Mouse (Mus musculus) neural tube, embryonic 15.5 days (tissue): ENCODE data around the gene Galnt10. TPM values are rescaled to one million over a fixed set of nuclear protein-coding genes. Genes with fewer than 3 reads are reported as not detected.
"Not testable (repeated sequence)": the region's sequence is repeated elsewhere in the genome, so short reads cannot be mapped to it uniquely, and the experiment has no call there.

Experiments
- ATAC-seq: fragments of 200-750 bp; cut with Nextera tagmentation; 2 replicates; pipeline ENCODE4 v1.8.0; 2017; ENCODE audit warnings: mild to moderate bottlenecking, moderate TSS enrichment, moderate library complexity; ENCODE audit not compliant: low FRiP score
- H3K27ac ChIP-seq: fragments of 300-500 bp; sonication (generic); replicated peaks from 2 replicates; pipeline ENCODE4 v1.5.1; 2015; ENCODE audit warnings: mild to moderate bottlenecking, inconsistent platforms
- H3K27me3 ChIP-seq: fragments of 300-500 bp; sonication (generic); replicated peaks from 2 replicates; pipeline ENCODE4 v1.6.1; 2015; ENCODE audit warnings: inconsistent platforms
- H3K36me3 ChIP-seq: fragments of 300-500 bp; sonication (generic); 2 replicates; pipeline ENCODE4 v1.6.1; 2015; ENCODE audit warnings: inconsistent platforms
- H3K4me1 ChIP-seq: fragments of 300-500 bp; sonication (generic); 2 replicates; pipeline ENCODE4 v1.6.1; 2015; ENCODE audit warnings: inconsistent platforms
- H3K4me2 ChIP-seq: fragments of 300-500 bp; sonication (generic); 2 replicates; pipeline ENCODE4 v1.6.1; 2015; ENCODE audit warnings: inconsistent platforms, mild to moderate bottlenecking, moderate library complexity
- H3K4me3 ChIP-seq: fragments of 300-500 bp; sonication (generic); replicated peaks from 2 replicates; pipeline ENCODE4 v1.5.1; 2015; ENCODE audit warnings: mild to moderate bottlenecking, inconsistent platforms
- H3K9ac ChIP-seq: fragments of 300-500 bp; sonication (generic); replicated peaks from 2 replicates; pipeline ENCODE4 v1.6.1; 2015; ENCODE audit warnings: mild to moderate bottlenecking, inconsistent platforms
- H3K9me3 ChIP-seq: fragments of 300-500 bp; sonication (generic); replicated peaks from 2 replicates; pipeline ENCODE4 v1.6.1; 2016; ENCODE audit warnings: inconsistent platforms
- WGBS: fragments of 180-500 bp; shearing (Covaris S2); methylation state at CpG from one replicate; pipeline ENCODE4 v1.1.7; 2015; ENCODE audit warnings: mixed read lengths; 5-methylcytosine and 5-hydroxymethylcytosine counted together
- polyA plus RNA-seq: library from polyadenylated mRNA; unstranded; fragments of >200 nt; fragmentation: Nextera tagmentation; extraction: Ambion mirVana; gene quantifications from 2 replicates; pipeline ENCODE4 v1.2.1, GENCODE M21; 2015

Galnt10 gene
- polyA plus RNA-seq, 1 experiment from 2014 or later: 11.7 TPM

GRCm38 (mm10) chr11:57825234-57825633 lies 180.0 kb downstream of the Galnt10 start:
- not testable (repeated sequence) for H3K9me3 ChIP-seq, ATAC-seq, H3K9ac ChIP-seq, H3K36me3 ChIP-seq, H3K4me2 ChIP-seq, H3K4me3 ChIP-seq, H3K27ac ChIP-seq
- Histone ChIP-seq H3K4me1 (peaks cover 15% of the 10 kb centered on the region), H3K27me3 (peaks cover 56% of the 10 kb centered on the region)
- 62% methylated on average over 11 of the region's 11 CpGs for WGBS

- Histone ChIP-seq H3K9me3 (no peaks in the 10 kb centered on the region), H3K4me2 (peak overlapping the region; percentile 52), H3K4me1 (peaks cover 21% of the 10 kb centered on the region), H3K4me3 (peak overlapping the region; percentile 15; the same call in 1 of the 2 replicates), H3K27me3 (peaks cover 76% of the 10 kb centered on the region), H3K36me3 (no peaks in the 10 kb centered on the region), H3K27ac (no peak overlapping the region), H3K9ac (0 out of 2 replicates have a peak overlapping the region, but pooled peaks have one; percentile 1)
- ATAC-seq: no peak
- 1% methylated on average over 40 of the region's 41 CpGs for WGBS
Measured at GRCm38 (mm10) chr11:57827048-57827914, 182.0 kb downstream of the Galnt10 start.

GRCm38 (mm10) chr11:57827915-57828545 lies 182.8 kb downstream of the Galnt10 start:
- H3K27ac ChIP-seq: no peak overlapping the region
- ATAC-seq: no peak
- WGBS: under 1% methylated on average over 33 of the region's 33 CpGs

DNA sequence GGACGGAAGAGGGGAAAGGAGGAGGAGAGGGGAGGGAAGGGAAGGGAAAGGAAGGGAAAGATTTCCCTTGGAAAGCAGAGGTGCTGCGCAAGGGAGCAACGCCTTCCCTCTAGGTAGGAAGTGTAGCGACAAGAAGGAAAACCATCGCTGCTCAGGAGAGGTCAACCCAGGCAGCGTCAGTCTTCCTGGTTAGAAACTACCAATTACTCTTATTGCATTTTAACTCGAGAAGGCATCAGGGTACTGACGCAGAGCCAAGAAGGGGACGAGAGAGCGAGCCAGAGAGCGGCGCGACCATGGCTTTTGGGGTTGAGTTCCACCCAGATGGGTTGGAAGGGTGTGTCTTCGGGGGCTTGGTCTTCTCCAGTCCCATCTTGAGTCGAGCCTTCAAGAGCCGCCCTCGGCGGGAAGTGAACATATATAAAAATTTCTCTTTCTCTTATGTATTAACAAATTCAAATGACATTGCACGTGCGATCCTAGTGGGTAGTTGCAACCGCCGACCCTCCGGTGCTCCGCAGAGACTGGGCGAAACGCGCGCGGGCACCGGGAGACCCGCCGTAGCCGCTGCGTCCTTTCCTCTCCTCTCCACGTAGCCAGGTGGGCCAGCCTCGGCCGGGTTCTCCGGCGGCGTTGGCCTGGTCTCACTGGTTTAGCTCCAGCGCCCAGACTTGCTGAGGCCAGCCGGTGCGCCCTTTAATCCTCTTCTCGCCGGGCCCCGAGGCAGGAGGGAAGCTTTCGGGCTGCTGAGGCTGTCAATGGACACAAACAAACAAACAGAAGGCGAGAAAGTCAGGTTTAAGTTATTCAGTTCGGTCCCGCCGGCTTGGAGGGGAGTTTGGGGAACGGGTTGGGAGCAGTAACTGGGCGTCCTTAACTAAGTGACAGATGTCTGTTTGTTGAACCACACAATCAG lies 184.0 kb downstream of the Galnt10 start:
- 2% methylated on average over 53 of the region's 53 CpGs for WGBS
- no peak overlapping the region for H3K4me3 ChIP-seq

More at GRCm38 (mm10) chr11:57827915-57828545, 182.8 kb downstream of the Galnt10 start:
- peak overlapping the region; percentile 15; the same call in 1 of the 2 replicates for H3K4me3 ChIP-seq
- H3K9ac ChIP-seq: 0 out of 2 replicates have a peak overlapping the region, but pooled peaks have one; percentile 1
- peaks cover 84% of the 10 kb centered on the region for H3K27me3 ChIP-seq
- H3K36me3 ChIP-seq: no peaks in the 10 kb centered on the region
- peaks cover 21% of the 10 kb centered on the region for H3K4me1 ChIP-seq
- no peaks in the 10 kb centered on the region for H3K9me3 ChIP-seq
- H3K4me2 ChIP-seq: peak overlapping the region; percentile 52

GRCm38 (mm10) chr11:57829871-57830775 lies 184.9 kb downstream of the Galnt10 start:
- 18% methylated on average over 17 of the region's 17 CpGs for WGBS
- H3K9me3 ChIP-seq: no peaks in the 10 kb centered on the region
- no peak overlapping the region for H3K27ac ChIP-seq
- no peak overlapping the region for H3K9ac ChIP-seq
- peaks cover 89% of the 10 kb centered on the region for H3K27me3 ChIP-seq
- H3K4me2 ChIP-seq: no peak overlapping the region
- no peaks in the 10 kb centered on the region for H3K36me3 ChIP-seq
- H3K4me3 ChIP-seq: no peak overlapping the region
- peaks cover 28% of the 10 kb centered on the region for H3K4me1 ChIP-seq
- ATAC-seq: no peak

More for the DNA sequence above, 184.0 kb downstream of the Galnt10 start:
- H3K9me3 ChIP-seq: no peaks in the 10 kb centered on the region
- no peak for ATAC-seq
- no peak overlapping the region for H3K9ac ChIP-seq
- H3K36me3 ChIP-seq: no peaks in the 10 kb centered on the region
- H3K4me2 ChIP-seq: no peak overlapping the region
- peaks cover 28% of the 10 kb centered on the region for H3K4me1 ChIP-seq
- peaks cover 88% of the 10 kb centered on the region for H3K27me3 ChIP-seq
- H3K27ac ChIP-seq: no peak overlapping the region

DNA sequence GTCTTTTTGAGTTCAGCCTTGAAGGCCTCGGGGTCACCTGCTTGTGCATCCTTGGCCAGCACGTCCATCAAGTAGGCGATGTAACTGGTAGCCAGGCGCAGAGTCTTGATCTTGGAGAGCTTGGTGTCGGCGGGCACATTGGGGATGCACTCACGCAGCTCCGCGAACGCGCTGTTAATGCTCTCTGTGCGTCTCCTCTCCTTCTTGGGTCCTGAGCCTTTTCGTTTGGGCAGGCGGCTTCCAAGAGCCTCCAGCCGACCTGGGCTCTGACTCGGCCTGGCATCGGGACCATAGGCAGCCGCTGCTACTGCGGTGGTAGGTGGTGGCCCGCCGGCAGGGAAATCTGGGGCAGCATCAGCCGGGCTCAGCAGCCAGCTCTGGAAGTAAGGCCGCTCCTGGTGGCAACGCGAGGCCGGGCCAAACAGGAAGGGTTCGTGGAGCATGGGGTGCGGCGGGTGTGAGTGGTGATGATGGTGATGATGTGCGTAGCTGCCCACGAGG lies 186.1 kb downstream of the Galnt10 start:
- 0 out of 2 replicates have a peak overlapping the region, but pooled peaks have one; percentile 1 for H3K4me2 ChIP-seq
- H3K27me3 ChIP-seq: peaks cover 91% of the 10 kb centered on the region
- no peaks in the 10 kb centered on the region for H3K9me3 ChIP-seq
- 2% methylated on average over 31 of the region's 31 CpGs for WGBS
- no peak overlapping the region for H3K4me3 ChIP-seq
- H3K27ac ChIP-seq: no peak overlapping the region
- no peaks in the 10 kb centered on the region for H3K36me3 ChIP-seq
- no peak for ATAC-seq
- no peak overlapping the region for H3K9ac ChIP-seq
- H3K4me1 ChIP-seq: peaks cover 28% of the 10 kb centered on the region

- H3K9me3 ChIP-seq: no peaks in the 10 kb centered on the region
- no peak for ATAC-seq
- H3K9ac ChIP-seq: no peak overlapping the region
- H3K4me3 ChIP-seq: no peak overlapping the region
- H3K4me2 ChIP-seq: 0 out of 2 replicates have a peak overlapping the region, but pooled peaks have one; percentile 1
- H3K27me3 ChIP-seq: peaks cover 91% of the 10 kb centered on the region
- H3K36me3 ChIP-seq: no peaks in the 10 kb centered on the region
- no peak overlapping the region for H3K27ac ChIP-seq
- H3K4me1 ChIP-seq: peaks cover 32% of the 10 kb centered on the region
- WGBS: 7% methylated on average over 16 of the region's 16 CpGs
Measured at GRCm38 (mm10) chr11:57831861-57832260, 186.6 kb downstream of the Galnt10 start.

DNA sequence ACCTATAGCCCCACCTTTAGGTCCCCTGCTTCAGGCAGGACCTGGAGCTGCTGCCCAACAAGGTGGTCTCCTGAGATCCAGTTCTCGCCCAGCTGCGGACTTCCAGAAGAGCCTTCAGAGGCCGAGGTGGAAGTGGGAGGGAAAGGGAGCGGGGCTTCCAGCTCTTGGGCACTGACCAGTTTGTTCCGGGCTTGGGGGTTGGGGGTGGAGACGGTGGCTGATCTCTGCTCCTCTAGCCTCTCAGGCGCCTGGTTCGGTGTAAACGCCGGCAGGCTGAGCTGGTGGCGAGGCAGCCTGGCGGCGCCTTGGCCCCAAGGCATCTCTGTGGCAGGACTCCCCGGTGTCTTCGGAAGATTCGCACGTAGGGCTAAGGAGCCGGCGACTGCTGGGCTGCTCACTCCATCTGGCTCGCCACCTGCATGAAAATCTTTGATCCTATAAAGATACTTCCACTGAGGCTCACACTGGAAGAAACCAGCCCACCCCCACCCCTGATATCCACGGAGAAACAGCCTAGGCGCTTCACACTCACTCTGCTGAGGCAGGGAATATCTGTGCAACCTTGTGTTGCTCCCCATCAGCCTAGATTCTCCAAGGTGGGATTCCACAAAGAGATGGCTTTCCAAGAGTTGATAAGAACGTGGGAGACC lies 187.4 kb downstream of the Galnt10 start, which contains the start of gene Hand1:
Gene Hand1 (minus strand): TSS at position 267 of the 650 bp plus-strand sequence.
- Histone ChIP-seq H3K36me3 (no peaks in the 10 kb centered on the region), H3K4me2 (0 out of 2 replicates have a peak within 1 kb of the TSS, but pooled peaks have one; percentile 1), H3K4me1 (peaks cover 34% of the 10 kb centered on the region), H3K4me3 (no peak within 1 kb of the TSS), H3K27ac (no peak within 1 kb of the TSS), H3K9me3 (no peaks in the 10 kb centered on the region), H3K27me3 (peaks cover 85% of the 10 kb centered on the region), H3K9ac (no peak within 1 kb of the TSS)
- ATAC-seq: no peak
- 6% methylated on average over 23 of the region's 23 CpGs for WGBS

DNA sequence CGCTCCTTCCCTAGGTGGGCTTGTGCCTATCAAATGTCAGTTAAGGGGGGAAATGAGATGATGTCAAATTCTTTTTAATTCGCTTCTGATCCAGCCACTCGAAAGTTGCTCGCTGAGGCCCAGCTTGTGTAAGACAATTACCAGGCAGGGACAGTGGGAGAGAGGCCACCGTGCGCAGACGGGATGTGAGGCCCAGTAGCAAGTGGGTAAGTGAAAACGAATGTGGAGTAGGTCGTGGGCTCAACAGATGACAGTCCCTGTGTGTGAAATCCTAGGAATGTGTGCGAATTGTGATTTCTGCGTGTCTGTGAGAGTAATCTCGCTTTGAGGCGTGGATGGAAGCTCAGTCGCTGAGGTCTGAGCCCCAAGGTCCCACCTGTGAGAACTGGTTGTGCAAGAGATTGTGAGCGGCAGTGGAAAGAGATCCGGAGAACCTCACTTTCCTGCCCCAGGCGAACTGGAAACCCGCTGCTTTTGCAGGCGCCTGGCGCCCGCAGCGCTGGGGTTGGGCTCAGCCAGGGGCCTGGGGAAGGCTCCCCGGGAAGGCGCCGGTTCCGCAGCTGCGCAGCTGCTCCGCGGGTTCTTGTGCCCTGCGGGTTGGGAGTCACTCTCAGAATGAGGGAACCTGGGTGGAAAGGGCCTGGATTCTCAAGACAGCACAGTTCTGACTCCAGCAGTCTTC lies 188.2 kb downstream of the Galnt10 start:
- Histone ChIP-seq H3K4me3 (no peak overlapping the region), H3K36me3 (no peaks in the 10 kb centered on the region), H3K27me3 (peaks cover 85% of the 10 kb centered on the region), H3K4me2 (no peak overlapping the region), H3K9me3 (no peaks in the 10 kb centered on the region), H3K9ac (no peak overlapping the region), H3K27ac (no peak overlapping the region), H3K4me1 (peaks cover 35% of the 10 kb centered on the region)
- ATAC-seq: no peak
- WGBS: 2% methylated on average over 30 of the region's 30 CpGs
